Mouse (Mus musculus): Measurements from ENCODE around the gene B230118H07Rik.

DNA sequence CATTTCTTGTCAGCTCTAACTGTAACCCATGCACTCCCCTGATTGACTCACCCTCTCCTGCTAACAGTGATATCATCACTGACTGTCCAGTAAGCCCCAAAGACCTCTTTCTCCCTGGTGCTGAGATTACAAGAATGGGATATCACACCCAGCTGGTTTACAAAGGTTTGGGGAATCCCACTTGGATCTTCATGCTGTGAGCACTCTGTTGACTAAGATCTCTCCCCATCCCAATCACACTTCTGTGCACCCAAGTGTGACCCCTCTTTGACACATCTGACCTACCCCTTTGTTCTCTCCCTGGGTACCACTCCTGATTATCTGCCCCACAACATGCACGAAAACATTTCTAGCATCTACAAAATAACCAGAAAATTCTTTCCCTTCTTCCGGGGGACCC, 971 bp downstream of the B230118H07Rik start:
- TF ChIP-seq POLR2A (IDR thresholded peaks at IDR 0.05; ENCODE audit: insufficient read depth, low read depth, low read length) (no peak), CTCF (IDR thresholded peaks at IDR 0.05; ENCODE audit: insufficient read depth, low read depth, low read length) (no peak)
